Mouse (Mus musculus) stomach, adult 2 months (tissue): Measurements from ENCODE around the gene Guca2b. TPM values are rescaled to one million over a fixed set of nuclear protein-coding genes. Genes with fewer than 3 reads are reported as not detected.

Source experiments
- polyA plus RNA-seq: library from polyadenylated mRNA; depleted of rRNA; stranded (reverse); fragments of >200 nt; gene quantifications from 2 replicates; pipeline ENCODE4 v1.2.3, GENCODE M21; 2012; rRNA removed

The Guca2b gene
- 0.24 and 0.75 TPM in 2 replicates for polyA plus RNA-seq

DNA sequence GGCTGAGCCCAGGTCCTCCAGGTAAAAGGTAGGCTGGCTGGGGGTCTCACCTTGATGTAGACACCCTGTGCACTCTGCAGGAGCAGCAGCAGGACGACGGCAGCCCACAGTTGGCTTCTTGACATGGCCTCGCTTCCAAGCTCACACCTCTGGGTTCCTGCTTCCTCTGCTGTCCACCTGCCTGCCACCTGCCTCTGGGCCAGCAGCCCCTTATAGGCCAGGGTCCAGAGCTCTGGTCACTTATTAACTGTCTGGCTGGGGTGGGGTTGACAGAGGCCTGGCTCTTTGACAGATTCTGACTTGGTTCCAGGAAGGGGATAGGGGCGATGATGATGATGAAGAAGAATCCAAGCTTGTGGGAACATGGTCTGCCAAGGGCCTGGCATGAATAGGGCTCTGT is at the start of gene Guca2b:
Gene Guca2b, minus strand, starts transcription at position 224 of the 400 bp plus-strand sequence.

DNA sequence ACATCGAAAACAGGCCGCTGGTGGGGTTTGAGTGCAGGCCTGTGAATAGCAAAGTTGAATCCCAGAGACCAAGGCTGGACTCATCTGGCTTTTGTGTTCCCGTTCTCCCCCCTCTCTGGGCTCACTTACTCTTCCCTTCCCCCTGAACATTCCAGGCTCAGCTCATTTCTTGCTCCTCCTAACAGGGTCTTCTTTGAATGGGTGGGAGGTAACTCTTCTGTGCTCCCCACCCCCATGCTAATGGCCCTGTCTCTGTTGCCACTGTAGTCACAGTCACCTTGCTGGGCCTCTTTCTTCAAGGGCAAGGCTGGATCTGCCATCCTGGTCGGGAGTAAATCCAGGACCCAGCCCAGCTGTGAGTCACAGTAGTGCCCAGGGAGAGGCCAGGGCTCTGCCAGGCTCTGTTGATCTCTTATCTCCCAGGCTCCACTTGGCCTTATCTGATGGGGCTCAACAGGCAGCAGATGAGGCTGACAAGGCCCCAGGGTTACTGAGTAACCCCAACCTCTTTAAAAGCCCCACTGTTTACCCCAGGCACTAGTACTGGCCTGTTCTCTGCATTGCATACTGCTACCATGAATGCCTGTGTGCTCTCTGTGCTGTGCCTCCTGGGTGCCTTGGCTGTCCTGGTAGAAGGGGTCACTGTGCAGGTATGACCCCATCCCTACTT is 21.4 kb downstream of the Guca2b start, which contains the start of gene Guca2a:
Gene Guca2a, plus strand, starts transcription at position 529 of the 670 bp plus-strand sequence.

Other genes starting within 250 kb of the Guca2b start
- 0.16 TPM in 1 of 2 replicates, not detected in the other for gene Ccdc30, start 243.4 kb downstream of the Guca2b start, polyA plus RNA-seq
- 8.4 and 14.3 TPM in 2 replicates for gene Ppcs, start 236.5 kb downstream of the Guca2b start, polyA plus RNA-seq
- 0.52 and 0.53 TPM in 2 replicates for gene Zmynd12, start 236.1 kb downstream of the Guca2b start, polyA plus RNA-seq
- gene Rimkla, start 166.3 kb downstream of the Guca2b start, polyA plus RNA-seq: 0.12 and 0.29 TPM in 2 replicates
- gene Foxj3, start 122.0 kb downstream of the Guca2b start, polyA plus RNA-seq: 3.0 and 4.2 TPM in 2 replicates
- gene Frg2f1, start 119.4 kb downstream of the Guca2b start, polyA plus RNA-seq: 2.4 and 5.9 TPM in 2 replicates
- gene Guca2a, start 21.2 kb downstream of the Guca2b start, polyA plus RNA-seq: 0.44 and 0.58 TPM in 2 replicates
- 3.6 and 5.7 TPM in 2 replicates for gene Hivep3, start 74.8 kb upstream of the Guca2b start, polyA plus RNA-seq